Mouse (Mus musculus): ENCODE results near the gene Edc3.

DNA sequence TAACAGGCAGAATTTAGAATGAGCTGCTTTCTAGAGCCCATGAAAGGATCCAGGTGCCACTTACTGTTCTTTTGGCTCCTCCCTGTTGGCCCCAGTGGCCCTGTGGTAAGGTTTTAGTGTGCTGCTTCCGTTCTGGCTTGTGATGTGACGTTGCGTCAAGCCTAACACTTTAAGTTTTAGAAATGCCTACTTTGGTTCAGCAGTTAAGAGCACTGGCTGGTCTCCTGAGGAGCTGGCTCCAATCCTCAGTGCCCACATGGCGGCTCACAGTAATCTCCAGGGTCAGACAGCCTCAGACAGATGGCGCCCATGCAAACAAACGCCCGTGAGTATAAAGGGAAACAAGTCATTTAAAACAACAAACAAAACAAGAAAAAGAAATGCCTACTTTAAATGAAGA is 10.1 kb downstream of the Edc3 start:
- TF ChIP-seq CTCF (IDR thresholded peaks at IDR 0.05), result no peak
- TF ChIP-seq EP300 (IDR thresholded peaks at IDR 0.05), result no peak
